Mouse (Mus musculus) macrophage (primary cell): ENCODE measurements around the gene Osbpl11. TPM values are rescaled to one million over a fixed set of nuclear protein-coding genes. Genes with fewer than 3 reads are reported as not detected.
"Not testable (repeated sequence)": the region's sequence is repeated elsewhere in the genome, so short reads cannot be mapped to it uniquely, and the experiment has no call there.

Experiments used
- H3K27ac ChIP-seq: fragments of 350-480 bp; formaldehyde crosslinking; 2 replicates; pipeline ENCODE4 v1.9.0; 2021
- H3K36me3 ChIP-seq: fragments of 350-480 bp; formaldehyde crosslinking; 2 replicates; pipeline ENCODE4 v1.9.0; 2021; ENCODE audit errors: inconsistent target
- H3K4me3 ChIP-seq: fragments of 350-480 bp; formaldehyde crosslinking; 2 replicates; pipeline ENCODE4 v1.9.0; 2021; ENCODE audit errors: inconsistent target
- H3K79me2 ChIP-seq: fragments of 350-480 bp; formaldehyde crosslinking; 2 replicates; pipeline ENCODE4 v1.9.0; 2021; ENCODE audit errors: inconsistent target
- WGBS: methylation state at CpG from one replicate; pipeline ENCODE4 v1.1.7; 2026; ENCODE audit warnings: inconsistent platforms; ENCODE audit not compliant: missing documents; 5-methylcytosine and 5-hydroxymethylcytosine counted together
- polyA plus RNA-seq: library from polyadenylated mRNA; stranded (reverse); fragments of 250-400 nt; gene quantifications from 3 replicates; pipeline ENCODE4 v1.2.4, GENCODE M21; 2018; ENCODE audit warnings: inconsistent platforms
- total RNA-seq, 78 experiments: library from RNA; depleted of rRNA; stranded (reverse); fragments of 250-400 nt; gene quantifications; 1 replicate in 9 of 78; 2 replicates in 24 of 78; 3 replicates in 43 of 78; 4 replicates in 2 of 78; pipeline ENCODE4 v1.2.4; 2018; ENCODE audit warnings: inconsistent platforms in 56 of 78

Gene Osbpl11
- total RNA-seq (2018; cell fraction: chromatin; rRNA removed): 100 to 1,000 TPM in 6 of 26 experiments, 10 to 100 TPM in 20; 19.8 to 154 (median 51.0) TPM
- 100 to 1,000 TPM in 3 of 26 experiments, 10 to 100 TPM in 23; 21.4 to 113 (median 53.4) TPM for total RNA-seq (2018; cell fraction: cytosol; rRNA removed)
- 100 to 1,000 TPM in 4 of 26 experiments, 10 to 100 TPM in 22; 34.6 to 144 (median 55.3) TPM for total RNA-seq (2018; cell fraction: nucleus; rRNA removed)
- polyA plus RNA-seq: 41.2 to 73.0 TPM (median 51.8 TPM) in 3 replicates

DNA sequence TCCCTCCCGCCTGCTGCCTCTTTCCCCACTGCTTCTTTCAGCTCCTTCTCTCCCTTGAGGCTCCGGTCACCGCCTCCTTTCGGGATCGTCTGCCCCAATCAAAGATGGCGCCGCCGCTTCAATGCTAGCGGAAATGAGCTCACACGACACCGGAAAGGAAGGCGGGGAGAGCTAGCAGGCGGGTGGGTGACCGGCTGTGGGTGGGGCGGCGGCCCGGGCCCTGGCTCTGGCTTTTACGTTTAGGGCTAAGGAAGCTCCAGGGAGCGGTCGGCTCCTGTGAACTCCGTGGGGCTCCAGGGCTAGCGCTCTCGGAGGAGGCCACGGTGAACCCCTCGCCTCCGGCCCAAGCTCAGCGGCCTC lies at the start of gene Osbpl11:
Gene Osbpl11 (plus strand): TSS at position 171 of the 360 bp plus-strand sequence.
- 1% methylated on average over 24 of the region's 27 CpGs for WGBS
- H3K27ac ChIP-seq: peak within 1 kb of the TSS; percentile 81

DNA sequence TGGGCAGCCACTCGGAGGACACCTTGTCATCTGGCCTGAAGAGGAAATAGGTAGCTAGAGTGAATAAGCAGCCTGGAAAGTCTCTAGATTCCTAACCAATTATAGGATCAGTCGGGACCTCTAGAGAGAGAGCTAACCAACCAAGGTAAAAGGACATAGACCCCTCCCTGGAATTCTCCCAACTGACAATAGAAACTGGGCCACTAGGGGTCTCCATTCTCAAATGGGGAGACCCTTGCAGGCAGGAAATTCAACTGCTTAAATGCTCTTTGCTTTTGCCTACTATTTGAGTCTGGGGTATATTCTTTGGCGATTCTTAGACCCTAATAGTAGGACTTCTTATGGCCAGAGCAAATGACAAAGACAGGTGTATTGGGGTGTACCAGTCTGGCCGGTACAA lies 49.7 kb upstream of the Osbpl11 start:
- Histone ChIP-seq H3K4me3 (no peak overlapping the region), H3K36me3 (no peaks in the 10 kb centered on the region), H3K27ac (no peak overlapping the region), H3K79me2 (no peaks in the 10 kb centered on the region)
- 90% methylated on average over 4 of the region's 4 CpGs for WGBS

More for the DNA sequence above, at the start of gene Osbpl11:
- peak within 1 kb of the TSS; percentile 96 for H3K4me3 ChIP-seq
- peaks cover 46% of the 10 kb centered on the region for H3K79me2 ChIP-seq
- H3K36me3 ChIP-seq: no peaks in the 10 kb centered on the region

DNA sequence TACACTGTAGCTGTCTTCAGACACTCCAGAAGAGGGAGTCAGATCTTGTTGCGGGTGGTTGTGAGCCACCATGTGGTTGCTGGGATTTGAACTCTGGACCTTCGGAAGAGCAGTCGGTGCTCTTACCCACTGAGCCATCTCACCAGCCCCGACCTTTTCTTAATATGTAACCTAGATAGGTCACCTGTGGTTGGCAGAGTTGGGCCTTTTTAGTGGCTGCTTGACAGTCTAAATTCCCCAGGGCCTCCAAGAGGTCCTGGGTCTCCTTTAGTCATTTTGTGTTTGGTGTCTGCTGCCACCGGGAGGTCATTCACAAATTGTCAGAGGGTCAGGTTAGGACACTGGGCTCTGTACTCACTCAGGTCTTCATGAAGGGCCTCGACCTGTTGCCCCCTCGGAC lies 45.8 kb upstream of the Osbpl11 start:
- 94% methylated on average over 3 of the region's 7 CpGs for WGBS

DNA sequence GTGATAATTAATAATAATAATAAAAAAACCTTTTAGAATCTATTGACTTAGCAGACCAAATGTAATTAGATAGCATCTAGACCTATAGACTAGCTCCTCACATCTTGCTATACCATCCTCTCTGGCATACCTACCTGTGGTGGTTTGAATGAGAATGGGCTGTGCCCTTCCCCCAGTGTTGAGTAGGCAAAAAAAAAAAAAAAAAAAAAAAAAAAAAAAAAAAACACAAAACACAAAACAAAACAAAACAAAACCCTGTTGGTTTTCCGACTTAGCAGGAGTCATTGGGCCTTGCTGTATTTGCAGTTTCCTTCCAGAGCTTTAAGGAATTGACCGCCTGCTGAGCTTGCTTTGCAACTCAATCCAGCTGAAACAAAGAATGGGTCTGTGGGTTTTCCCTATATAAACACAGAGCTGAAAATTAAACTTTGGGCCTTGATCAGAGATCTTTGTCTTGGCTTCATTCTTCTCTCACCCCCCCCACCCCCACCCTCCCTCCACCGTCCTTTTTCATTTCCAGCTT lies 43.1 kb upstream of the Osbpl11 start:
- Histone ChIP-seq H3K79me2 (no peaks in the 10 kb centered on the region), H3K4me3 (no peak overlapping the region), H3K27ac (no peak overlapping the region), H3K36me3 (no peaks in the 10 kb centered on the region)
- whole genome bisulfite sequencing: 86% methylated on average over 3 of the region's 3 CpGs

More for the DNA sequence above, 45.8 kb upstream of the Osbpl11 start:
- H3K79me2 ChIP-seq, H3K4me3 ChIP-seq, H3K36me3 ChIP-seq, H3K27ac ChIP-seq: not testable (repeated sequence)

DNA sequence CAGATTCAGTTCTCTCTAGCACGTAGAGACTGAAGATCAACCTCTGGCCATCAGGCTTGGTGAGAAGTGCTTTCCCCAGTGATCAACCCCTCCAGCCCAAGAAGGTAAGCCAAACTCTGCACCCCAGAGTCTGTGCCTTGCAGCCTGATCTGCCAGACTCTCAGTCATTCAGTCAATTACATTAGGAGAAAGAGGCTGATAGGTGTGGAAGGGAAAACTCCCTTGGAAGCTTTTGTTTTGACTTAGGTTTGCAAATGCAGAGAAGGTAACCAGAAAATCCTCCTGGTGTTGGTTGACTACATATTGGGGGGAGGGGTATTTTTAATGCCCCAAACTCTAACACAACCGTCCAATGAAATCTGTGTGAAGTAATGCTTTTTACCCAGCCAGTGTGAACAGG lies 41.4 kb upstream of the Osbpl11 start:
- no peak overlapping the region for H3K27ac ChIP-seq
- H3K36me3 ChIP-seq: no peaks in the 10 kb centered on the region
- WGBS: 86% methylated on average over 2 of the region's 2 CpGs
- no peaks in the 10 kb centered on the region for H3K79me2 ChIP-seq
- H3K4me3 ChIP-seq: no peak overlapping the region

DNA sequence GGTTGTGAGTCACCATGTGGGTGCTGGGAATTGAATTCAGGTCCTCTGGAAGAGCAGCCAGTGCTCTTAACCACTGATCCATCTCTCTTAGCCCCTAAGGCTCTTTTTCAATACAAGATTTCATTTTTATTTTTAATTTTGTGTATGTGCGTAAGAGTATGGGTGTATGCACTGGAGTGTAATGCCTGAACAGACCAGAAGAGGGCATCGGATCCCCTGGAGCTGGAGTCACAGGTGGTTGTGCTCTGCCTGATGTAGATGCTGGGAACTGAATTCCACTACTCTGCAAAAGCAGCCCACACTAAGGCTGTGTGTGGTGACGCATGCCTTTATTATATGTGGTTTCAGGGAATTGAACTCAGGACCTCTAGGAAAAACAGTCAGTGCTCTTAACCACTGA lies 38.7 kb upstream of the Osbpl11 start:
- no peak overlapping the region for H3K4me3 ChIP-seq
- no peak overlapping the region for H3K27ac ChIP-seq
- no peaks in the 10 kb centered on the region for H3K36me3 ChIP-seq
- 93% methylated on average over 3 of the region's 3 CpGs for WGBS
- H3K79me2 ChIP-seq: no peaks in the 10 kb centered on the region

DNA sequence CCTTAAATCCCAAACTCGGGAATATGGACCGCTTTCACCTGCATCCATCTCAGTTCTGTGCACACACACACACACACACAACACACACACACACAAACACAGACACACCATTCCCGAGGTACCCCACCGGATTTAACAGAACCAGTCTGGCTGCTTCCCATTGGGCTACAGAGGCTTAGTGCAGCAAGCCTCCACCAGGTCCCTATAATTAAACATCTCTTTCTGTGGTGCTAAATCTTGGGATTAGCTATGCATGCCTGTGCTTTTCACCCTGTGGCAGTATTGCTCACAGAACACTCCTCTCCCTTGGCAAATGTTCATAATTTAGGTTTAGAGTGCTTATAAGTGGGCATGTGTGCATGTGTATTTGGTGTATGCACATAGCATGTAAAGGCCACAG lies 36.7 kb upstream of the Osbpl11 start:
- Histone ChIP-seq H3K36me3 (no peaks in the 10 kb centered on the region), H3K4me3 (no peak overlapping the region), H3K79me2 (no peaks in the 10 kb centered on the region), H3K27ac (no peak overlapping the region)
- WGBS: 96% methylated on average over 4 of the region's 4 CpGs

DNA sequence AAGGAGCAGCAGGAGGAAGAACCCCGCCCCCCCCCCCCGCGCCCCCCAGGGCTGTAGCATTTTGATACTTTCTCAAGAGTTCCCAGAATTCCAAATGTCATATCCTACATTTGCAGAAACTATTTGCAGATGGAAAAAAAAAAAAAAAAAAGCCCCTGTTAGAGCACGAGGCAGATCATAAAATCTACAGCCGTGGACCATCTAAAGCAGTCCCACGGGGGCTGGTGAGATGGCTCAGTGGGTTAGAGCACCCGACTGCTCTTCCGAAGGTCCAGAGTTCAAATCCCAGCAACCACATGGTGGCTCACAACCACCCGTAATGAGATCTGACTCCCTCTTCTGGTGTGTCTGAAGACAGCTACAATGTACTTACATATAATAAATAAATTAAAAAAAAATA lies 34.0 kb upstream of the Osbpl11 start:
- H3K79me2 ChIP-seq, H3K4me3 ChIP-seq, H3K36me3 ChIP-seq, H3K27ac ChIP-seq: not testable (repeated sequence)
- WGBS: 52% methylated on average over 8 of the region's 9 CpGs

DNA sequence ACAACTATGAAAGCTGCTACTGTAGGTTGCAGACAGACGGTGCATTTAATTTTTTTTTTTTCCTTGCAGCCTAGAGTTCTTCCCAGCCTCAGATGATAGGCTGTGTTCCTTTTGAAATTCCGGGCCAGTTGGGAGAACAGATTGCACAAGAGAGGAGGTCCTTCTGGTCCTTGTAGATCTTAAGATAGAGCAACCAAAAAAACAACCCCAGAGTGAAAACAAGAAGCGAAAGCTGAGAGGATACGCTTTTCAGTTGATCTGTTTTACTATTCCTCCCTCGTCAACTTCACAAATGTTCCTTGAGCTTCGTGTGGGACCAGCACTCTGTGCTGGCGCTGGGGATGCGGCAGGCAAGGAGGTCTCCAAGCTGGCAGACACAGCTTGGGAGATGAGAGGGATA lies 33.3 kb upstream of the Osbpl11 start:
- no peaks in the 10 kb centered on the region for H3K36me3 ChIP-seq
- 26% methylated on average over 8 of the region's 8 CpGs for WGBS
- no peak overlapping the region for H3K4me3 ChIP-seq
- H3K27ac ChIP-seq: no peak overlapping the region
- no peaks in the 10 kb centered on the region for H3K79me2 ChIP-seq

DNA sequence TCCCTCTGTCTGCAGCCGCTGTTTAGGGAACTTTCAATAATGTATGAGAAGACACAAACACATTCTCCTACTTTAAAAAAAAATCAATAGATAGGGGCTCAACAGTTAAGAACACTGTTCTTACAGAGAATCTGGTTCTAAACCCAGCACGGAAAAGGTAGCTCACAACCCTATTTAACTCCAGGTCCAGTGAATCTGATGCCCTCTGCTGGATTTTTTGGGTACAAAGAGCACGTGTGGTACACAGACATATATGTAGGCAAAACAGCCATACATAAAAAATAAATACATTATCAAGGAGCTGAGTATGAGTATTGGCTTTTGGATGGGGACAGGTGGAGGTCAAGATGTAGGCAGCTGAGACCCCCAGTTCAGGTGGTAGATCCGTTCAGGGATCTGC lies 29.9 kb upstream of the Osbpl11 start:
- Histone ChIP-seq H3K27ac (no peak overlapping the region), H3K36me3 (no peaks in the 10 kb centered on the region), H3K4me3 (no peak overlapping the region), H3K79me2 (no peaks in the 10 kb centered on the region)
- WGBS: 45% methylated on average over 4 of the region's 4 CpGs

DNA sequence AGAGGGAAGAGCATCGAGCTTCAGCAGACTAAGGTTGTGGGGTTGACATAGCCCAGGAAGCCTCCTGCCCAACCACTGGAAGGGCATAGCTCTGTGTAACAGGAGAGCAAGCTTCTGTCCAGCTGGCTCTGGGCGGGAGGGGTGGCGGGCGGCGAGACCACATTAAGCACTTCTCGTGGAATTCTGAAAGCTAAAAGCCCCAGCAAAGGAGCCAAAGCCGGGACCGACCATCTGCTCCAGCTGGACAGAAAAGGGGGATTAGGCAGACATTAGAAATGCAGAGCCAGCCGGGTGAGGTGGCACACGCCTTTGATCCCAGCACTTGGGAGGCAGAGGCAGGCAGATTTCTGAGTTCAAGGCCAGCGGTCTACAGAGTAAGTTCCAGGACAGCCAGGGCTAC lies 26.9 kb upstream of the Osbpl11 start:
- H3K36me3 ChIP-seq: no peaks in the 10 kb centered on the region
- H3K27ac ChIP-seq: no peak overlapping the region
- no peak overlapping the region for H3K4me3 ChIP-seq
- H3K79me2 ChIP-seq: no peaks in the 10 kb centered on the region
- 95% methylated on average over 10 of the region's 11 CpGs for WGBS

DNA sequence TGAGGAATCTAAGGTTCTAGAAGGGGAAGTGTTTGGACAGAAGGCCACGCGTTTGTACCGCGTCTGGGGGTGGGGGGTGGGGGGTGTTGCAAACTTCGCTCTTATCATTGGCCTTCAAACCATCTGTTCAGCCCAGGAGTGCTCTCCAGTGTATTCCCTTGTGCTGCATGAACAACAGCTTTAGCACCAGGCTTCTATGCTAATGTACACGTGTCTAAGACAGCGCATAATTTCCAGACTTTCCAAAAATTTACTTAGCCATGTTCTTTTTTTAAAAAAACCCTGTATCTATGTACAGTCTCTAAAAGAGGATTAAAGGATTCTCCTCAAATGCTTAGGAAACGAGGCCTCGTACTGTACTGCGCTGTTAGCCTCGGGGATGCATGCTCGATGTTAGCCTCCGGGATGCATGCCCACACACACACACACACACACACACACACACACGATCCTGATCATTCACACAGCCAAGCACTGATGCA lies 26.2 kb upstream of the Osbpl11 start:
- 58% methylated on average over 12 of the region's 14 CpGs for WGBS
- Histone ChIP-seq H3K27ac (no peak overlapping the region), H3K4me3 (no peak overlapping the region), H3K36me3 (no peaks in the 10 kb centered on the region), H3K79me2 (no peaks in the 10 kb centered on the region)

DNA sequence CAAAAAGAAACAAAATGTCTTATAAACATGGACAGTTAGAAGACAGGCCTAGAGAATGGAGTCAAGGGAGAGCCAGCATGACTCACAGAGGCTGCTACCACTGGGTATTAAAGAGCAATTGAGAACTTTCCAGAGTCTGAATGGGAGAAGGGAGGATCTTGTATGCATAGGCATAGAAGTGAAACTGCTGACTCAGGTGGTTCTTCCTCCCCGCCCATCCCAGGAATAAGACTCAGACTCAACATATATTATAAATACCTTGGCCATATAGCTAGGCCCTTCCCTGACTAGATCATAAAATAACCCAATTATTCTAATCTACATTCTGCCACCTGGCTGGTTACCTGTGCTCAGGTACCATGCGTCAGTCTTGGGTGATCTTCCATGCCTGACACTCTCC lies 25.5 kb upstream of the Osbpl11 start:
- no peak overlapping the region for H3K4me3 ChIP-seq
- H3K36me3 ChIP-seq: no peaks in the 10 kb centered on the region
- no peak overlapping the region for H3K27ac ChIP-seq
- WGBS: 86% methylated on average over 2 of the region's 2 CpGs
- no peaks in the 10 kb centered on the region for H3K79me2 ChIP-seq

DNA sequence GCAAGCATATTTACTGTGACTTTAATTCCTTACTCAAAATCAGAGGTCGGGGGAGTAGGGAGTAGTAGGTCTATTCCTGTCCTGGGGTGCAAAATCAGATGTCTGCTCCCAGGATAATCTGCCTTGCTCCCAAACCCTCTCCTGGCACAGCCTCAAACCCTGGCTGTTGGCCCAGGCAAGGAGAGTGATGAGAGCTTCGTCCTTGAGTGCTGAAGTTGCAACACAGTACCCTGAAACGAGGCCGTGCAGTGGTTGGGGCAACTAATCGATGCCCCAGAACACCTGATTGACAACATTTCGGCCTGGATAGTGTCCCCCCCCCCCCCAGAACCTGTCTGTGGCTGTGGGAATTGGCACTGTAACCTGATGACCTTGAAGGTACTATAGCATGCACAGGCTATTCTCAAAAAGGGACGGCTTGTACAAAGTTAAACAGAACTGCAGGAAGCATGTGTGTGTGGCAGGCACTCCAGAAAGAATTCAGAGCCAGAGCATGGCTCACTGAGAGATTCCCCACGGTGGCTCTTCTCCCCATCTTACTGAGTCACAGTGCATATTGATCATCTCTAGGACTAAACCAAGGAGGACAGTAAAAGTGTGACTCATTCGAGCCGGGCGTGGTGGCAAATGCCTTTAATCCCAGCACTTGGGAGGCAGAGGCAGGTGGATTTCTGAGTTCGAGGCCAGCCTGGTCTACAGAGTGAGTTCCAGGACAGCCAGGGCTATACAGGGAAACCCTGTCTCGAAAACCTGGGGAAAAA lies 21.4 kb upstream of the Osbpl11 start:
- H3K27ac ChIP-seq: no peak overlapping the region
- no peak overlapping the region for H3K4me3 ChIP-seq
- 87% methylated on average over 8 of the region's 13 CpGs for WGBS
- no peaks in the 10 kb centered on the region for H3K79me2 ChIP-seq
- H3K36me3 ChIP-seq: no peaks in the 10 kb centered on the region

DNA sequence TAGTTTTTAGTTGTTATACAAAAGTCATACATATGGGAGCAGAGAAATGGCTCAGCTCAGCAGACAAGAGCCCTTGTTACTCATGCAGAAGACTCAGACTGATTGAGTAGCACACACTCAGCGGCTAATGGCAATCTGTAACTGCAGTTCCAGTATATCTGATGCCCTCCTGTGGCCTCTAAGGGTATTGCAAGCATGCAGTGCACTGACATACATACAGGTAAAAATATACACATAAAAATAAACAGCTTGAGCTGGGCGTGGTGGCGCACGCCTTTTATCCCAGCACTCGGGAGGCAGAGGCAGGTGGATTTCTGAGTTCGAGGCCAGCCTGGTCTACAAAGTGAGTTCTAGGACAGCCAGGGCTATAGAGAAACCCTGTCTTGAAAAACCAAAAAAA lies 18.6 kb upstream of the Osbpl11 start:
- H3K36me3 ChIP-seq: not testable (repeated sequence)
- 72% methylated on average over 5 of the region's 6 CpGs for WGBS

More for the DNA sequence above, 18.6 kb upstream of the Osbpl11 start:
- not testable (repeated sequence) for H3K27ac ChIP-seq, H3K4me3 ChIP-seq, H3K79me2 ChIP-seq
